Mouse (Mus musculus): ENCODE measurements around the gene Aida. TPM values are rescaled to one million over a fixed set of nuclear protein-coding genes. Genes with fewer than 3 reads are reported as not detected.

Aida gene
- polyA plus RNA-seq, 1 experiment: 46.5 TPM

- H3K4me3 ChIP-seq (ENCODE audit: insufficient read depth, poor library complexity, severe bottlenecking): no peak overlapping the region
- no peaks in the 10 kb centered on the region for H3K79me2 ChIP-seq (ENCODE audit: control insufficient read depth, insufficient read depth)
- H3K79me3 ChIP-seq (ENCODE audit: low read depth): no peaks in the 10 kb centered on the region
- no peak for TF ChIP-seq FOSL1 (IDR thresholded peaks at IDR 0.05; ENCODE audit: insufficient read depth, low read length, poor library complexity, severe bottlenecking)
- no peaks in the 10 kb centered on the region for H3K27me3 ChIP-seq (ENCODE audit: control insufficient read depth, insufficient read depth, insufficient read length)
- no peak overlapping the region for H3ac ChIP-seq (ENCODE audit: control insufficient read depth, insufficient read length, low read depth)
- no peaks in the 10 kb centered on the region for H3K36me3 ChIP-seq (ENCODE audit: control insufficient read depth, insufficient read depth)
Measured at GRCm38 (mm10) chr1:183374728-183375127, 78.3 kb downstream of the Aida start.

Other genes starting within 250 kb of the Aida start
- gene Disp1, start 75.1 kb upstream of the Aida start, polyA plus RNA-seq (2012; fragmentation: generic; extraction: Trizol): 17.0 TPM
- 17.3 TPM for gene Brox, start 679 bp downstream of the Aida start, polyA plus RNA-seq (2012; fragmentation: generic; extraction: Trizol)
- 32.6 TPM for gene Mia3, start 73.0 kb downstream of the Aida start, polyA plus RNA-seq (2012; fragmentation: generic; extraction: Trizol)
- gene Taf1a, start 92.4 kb downstream of the Aida start, polyA plus RNA-seq (2012; fragmentation: generic; extraction: Trizol): 5.2 TPM
- 0.07 TPM for gene Hhipl2, start 121.6 kb downstream of the Aida start, polyA plus RNA-seq (2012; fragmentation: generic; extraction: Trizol)